Mouse (Mus musculus) cerebellum, adult 2 months (tissue): ENCODE measurements around the gene Ethe1. TPM values are rescaled to one million over a fixed set of nuclear protein-coding genes. Genes with fewer than 3 reads are reported as not detected.
A peak's percentile ranks its signal among the peaks of the same experiment; 100 is the strongest.

Experiments
- DNase-seq, 2 experiments: peaks; one replicate each; pipeline ENCODE4 v3.0.0; 2021
- H3K27ac ChIP-seq: fragments of 200-500 bp; 2 replicates; pipeline ENCODE4 v1.5.1; 2012; ENCODE audit warnings: low read length, control low read depth, inconsistent platforms; ENCODE audit not compliant: insufficient read depth
- H3K27me3 ChIP-seq: fragments of 200-500 bp; 2 replicates; pipeline ENCODE4 v1.6.1; 2012; ENCODE audit warnings: inconsistent platforms, mild to moderate bottlenecking, low read length, moderate library complexity; ENCODE audit not compliant: control insufficient read depth, insufficient read depth
- H3K4me1 ChIP-seq: fragments of 200-500 bp; 2 replicates; pipeline ENCODE4 v1.6.1; 2011; ENCODE audit warnings: low read length; ENCODE audit not compliant: control insufficient read depth, insufficient read depth
- H3K4me3 ChIP-seq: fragments of 200-500 bp; replicated peaks from 2 replicates; pipeline ENCODE3; 2011; ENCODE audit warnings: mild to moderate bottlenecking, low read depth, low read length, control low read depth; ENCODE audit not compliant: insufficient read depth
- CTCF ChIP-seq: fragments of 200-500 bp; IDR thresholded peaks from 2 replicates; pipeline ENCODE4 v1.5.1; 2011; ENCODE audit warnings: low read depth, mild to moderate bottlenecking, control low read depth, low read length, moderate library complexity, borderline replicate concordance; ENCODE audit not compliant: insufficient read depth
- POLR2A ChIP-seq: fragments of 200-500 bp; IDR thresholded peaks from 2 replicates; pipeline ENCODE4 v1.6.1; 2011; ENCODE audit warnings: low read length, control low read depth, borderline replicate concordance; ENCODE audit not compliant: insufficient read depth
- WGBS: fragments of 180-500 bp; shearing (Covaris S2); methylation state at CpG from one replicate; pipeline ENCODE4 v1.1.7; 2018; 5-methylcytosine and 5-hydroxymethylcytosine counted together
- polyA plus RNA-seq: library from polyadenylated mRNA; depleted of rRNA; stranded (reverse); fragments of >200 nt; gene quantifications from 2 replicates; pipeline ENCODE4 v1.2.3, GENCODE M21; 2012

The Ethe1 gene
- polyA plus RNA-seq, 1 experiment = 28.0 TPM

DNA sequence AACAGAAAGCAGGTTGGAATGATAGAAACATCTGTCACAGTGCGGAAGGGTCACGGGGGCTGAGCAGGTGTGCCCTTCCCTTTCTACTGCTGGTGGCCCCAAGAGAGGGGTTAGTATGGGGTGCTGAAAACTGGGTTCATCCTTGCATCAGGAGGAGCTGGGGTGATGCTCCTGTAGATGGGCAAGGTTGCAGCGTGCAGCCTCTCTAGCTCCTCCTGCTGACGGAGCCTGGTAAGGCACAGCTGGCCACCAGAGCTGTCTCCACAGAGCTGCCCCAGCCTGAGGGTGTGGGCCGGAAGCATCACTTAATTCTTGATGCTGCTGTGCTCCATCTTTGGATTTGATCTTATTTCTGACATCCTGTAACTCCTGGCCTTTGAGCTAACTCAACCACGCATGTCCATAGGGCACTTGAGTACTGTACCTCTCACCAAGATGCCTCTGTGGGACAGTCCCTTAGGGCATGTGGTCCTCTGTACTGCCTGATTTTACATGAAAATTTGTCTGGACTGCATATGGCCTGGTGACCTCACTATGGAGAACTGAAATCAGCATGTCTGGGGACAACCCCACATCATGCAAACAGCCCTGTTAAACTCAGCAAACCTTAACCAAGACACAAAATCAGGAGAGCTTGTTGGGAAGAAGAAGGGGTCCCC, 22.6 kb upstream of the Ethe1 start:
- Histone ChIP-seq H3K27me3 (no peaks in the 10 kb centered on the region), H3K4me3 (no peak overlapping the region), H3K4me1 (no peaks in the 10 kb centered on the region), H3K27ac (no peak overlapping the region)
- no peak for TF ChIP-seq POLR2A
- TF ChIP-seq CTCF = peak; percentile 98
- peak; percentile 65 to 80 for DNase-seq
- 53% methylated on average over 6 of the region's 6 CpGs for WGBS

DNA sequence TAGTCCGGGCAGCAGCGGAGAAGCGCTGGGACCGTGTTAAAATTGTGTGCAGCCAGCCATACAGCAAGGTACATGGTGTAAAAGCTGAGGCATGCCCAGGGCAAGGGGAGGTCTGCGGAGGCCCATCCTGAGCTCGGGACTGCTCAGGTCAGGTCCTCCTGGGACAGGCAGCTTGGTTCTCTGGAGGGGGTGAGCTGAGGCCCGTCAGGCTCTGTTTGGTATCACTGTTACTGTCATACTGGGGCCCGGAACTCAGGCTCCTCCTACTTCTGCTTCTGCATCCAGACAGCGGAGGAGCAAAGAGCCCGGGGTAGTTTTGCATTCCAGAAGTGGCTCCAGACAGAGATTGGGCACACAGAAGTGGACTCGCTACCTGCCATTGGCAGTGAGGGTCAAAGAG, 21.7 kb upstream of the Ethe1 start:
- 90% methylated on average over 11 of the region's 11 CpGs for WGBS
- no peak for TF ChIP-seq POLR2A
- no peak for TF ChIP-seq CTCF
- no peak overlapping the region for H3K27ac ChIP-seq
- DNase-seq = no peak
- H3K4me1 ChIP-seq = no peaks in the 10 kb centered on the region
- no peak overlapping the region for H3K4me3 ChIP-seq
- no peaks in the 10 kb centered on the region for H3K27me3 ChIP-seq

DNA sequence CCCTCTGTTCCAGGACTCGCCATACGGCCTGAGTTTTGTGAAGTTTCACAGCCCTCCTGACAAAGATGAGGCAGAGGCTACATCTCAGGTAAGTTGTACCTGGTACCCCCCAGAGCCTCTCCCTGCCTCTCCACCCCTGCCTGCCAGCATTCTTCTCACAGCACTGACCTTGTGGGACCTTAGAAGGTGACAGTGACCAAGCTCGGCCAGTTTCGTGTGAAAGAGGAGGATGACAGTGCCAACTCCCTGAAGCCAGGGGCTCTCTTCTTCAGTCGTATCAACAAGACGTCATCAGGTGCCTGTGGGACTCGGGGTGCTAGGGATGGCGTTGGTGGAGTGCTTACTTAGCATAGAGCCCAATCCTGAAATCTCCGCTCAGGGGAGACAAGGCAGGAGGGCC, 21.1 kb upstream of the Ethe1 start:
- Histone ChIP-seq H3K4me3 (no peak overlapping the region), H3K4me1 (no peaks in the 10 kb centered on the region), H3K27ac (no peak overlapping the region), H3K27me3 (no peaks in the 10 kb centered on the region)
- DNase-seq = no peak
- WGBS = 93% methylated on average over 9 of the region's 9 CpGs
- TF ChIP-seq POLR2A (no peak), CTCF (no peak)

DNA sequence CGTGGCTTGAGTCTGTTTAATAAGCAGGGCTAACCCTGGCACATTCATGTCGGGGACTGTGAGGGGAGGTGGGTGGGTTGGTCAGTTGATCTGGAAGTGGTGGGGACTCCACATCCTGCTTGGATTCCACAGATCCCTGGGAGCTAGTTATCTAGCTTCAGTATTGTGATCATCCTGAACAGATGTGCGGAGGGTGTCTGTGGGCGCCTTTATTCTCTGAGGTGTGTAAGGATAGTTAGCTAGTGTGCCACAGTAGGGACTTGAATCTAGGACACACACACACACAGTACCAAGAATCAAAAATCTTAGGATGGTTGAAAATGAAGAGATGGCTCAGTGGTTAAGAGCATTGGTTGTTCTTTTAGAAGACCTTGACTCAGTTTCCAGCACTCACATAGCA, 18.8 kb upstream of the Ethe1 start:
- Histone ChIP-seq H3K27me3 (no peaks in the 10 kb centered on the region), H3K4me1 (no peaks in the 10 kb centered on the region), H3K27ac (no peak overlapping the region), H3K4me3 (no peak overlapping the region)
- TF ChIP-seq CTCF = no peak
- TF ChIP-seq POLR2A = no peak
- no peak for DNase-seq
- 85% methylated on average over 4 of the region's 4 CpGs for WGBS

DNA sequence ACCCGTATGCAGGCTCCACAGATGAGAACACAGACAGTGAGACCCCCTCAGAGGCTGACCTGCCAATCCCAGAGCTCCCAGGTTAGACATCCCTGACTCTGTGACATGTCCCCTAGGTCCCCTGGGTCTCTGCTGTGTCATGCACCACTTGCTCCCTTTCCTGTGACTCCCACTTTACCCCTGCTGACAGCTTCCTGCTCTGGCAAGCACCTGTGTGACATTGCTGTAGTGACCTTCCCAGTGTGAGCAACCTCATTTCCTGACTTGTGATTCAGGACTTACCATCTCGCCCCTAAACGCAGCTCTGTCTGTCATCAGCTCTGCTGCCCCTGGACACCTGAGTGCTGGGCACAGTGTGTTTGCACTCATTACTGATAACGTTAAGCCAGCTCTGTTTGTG, 16.3 kb upstream of the Ethe1 start:
- H3K4me1 ChIP-seq = no peaks in the 10 kb centered on the region
- H3K27ac ChIP-seq = no peak overlapping the region
- no peaks in the 10 kb centered on the region for H3K27me3 ChIP-seq
- TF ChIP-seq CTCF (no peak), POLR2A (no peak)
- no peak for DNase-seq
- H3K4me3 ChIP-seq = no peak overlapping the region
- 80% methylated on average over 4 of the region's 4 CpGs for WGBS

DNA sequence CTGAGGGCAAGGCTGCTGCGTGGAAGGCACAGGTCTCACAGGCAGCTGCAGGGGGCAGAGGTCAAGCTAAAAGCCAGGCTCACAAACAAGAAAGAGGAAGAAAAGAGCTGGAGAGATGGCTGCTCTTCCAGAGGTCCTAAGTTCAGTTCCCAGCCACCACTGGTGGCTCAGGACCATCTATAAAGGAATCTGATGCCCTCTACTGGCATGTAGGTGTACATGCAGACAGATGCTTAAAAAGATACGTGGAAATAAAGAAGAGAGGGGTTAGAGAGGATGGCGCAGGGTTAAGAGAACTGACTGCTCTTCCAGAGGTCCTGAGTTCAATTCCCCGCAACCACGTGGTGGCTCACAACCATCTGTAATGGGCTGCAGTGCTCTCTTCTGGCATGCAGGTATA, 14.9 kb upstream of the Ethe1 start:
- Histone ChIP-seq H3K27ac (no peak overlapping the region), H3K27me3 (no peaks in the 10 kb centered on the region), H3K4me1 (no peaks in the 10 kb centered on the region), H3K4me3 (no peak overlapping the region)
- 59% methylated on average over 5 of the region's 5 CpGs for WGBS
- no peak for TF ChIP-seq POLR2A
- no peak for DNase-seq

DNA sequence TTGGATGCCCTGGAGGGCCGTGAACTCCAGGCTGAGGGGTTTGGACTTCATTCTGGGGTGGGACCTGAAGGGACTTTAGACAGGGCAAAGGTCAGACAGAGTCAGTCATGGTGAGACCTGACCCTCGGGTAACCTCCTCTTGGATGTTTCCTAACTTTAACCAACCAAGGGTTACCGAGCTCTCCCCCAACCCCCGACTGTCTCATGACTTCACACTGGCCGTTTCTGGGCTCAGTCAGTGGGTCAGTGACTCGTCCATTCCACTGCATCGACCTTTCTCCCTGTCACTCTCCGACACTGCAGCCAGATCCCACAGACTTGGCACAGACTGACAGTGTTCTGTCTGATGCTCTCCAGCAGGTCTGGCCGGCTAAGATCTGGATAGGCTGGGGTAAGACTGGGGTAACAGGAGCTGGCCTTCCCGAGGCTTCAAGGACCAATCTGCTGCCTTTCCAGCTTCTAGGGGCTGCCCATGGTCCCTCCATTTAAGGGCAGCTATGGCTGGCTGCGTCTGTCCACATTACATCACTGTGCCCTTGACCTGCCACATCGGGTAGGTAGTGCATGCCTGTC, 13.0 kb upstream of the Ethe1 start:
- Histone ChIP-seq H3K27me3 (no peaks in the 10 kb centered on the region), H3K4me3 (no peak overlapping the region), H3K27ac (no peak overlapping the region), H3K4me1 (no peaks in the 10 kb centered on the region)
- TF ChIP-seq POLR2A (no peak), CTCF (no peak)
- DNase-seq = no peak
- 42% methylated on average over 12 of the region's 12 CpGs for WGBS

DNA sequence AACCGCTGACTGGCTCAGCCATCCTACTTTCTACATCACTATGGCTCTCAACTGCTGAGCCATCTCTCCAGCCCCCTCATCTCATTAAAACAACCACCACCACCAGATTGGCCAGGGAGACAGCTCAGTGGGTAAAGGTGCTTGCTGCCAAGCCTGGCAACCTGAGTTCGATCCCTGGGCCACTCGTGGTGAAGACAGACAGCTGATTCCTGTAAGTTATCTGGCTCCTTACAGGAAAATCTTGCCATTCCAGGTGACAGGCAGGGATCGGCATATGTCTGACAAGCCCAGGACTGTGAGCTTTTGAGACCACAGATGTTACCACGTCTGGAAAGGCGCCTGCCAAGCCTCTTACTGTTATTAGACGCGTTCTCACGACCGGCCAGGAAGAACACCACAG, 9.5 kb upstream of the Ethe1 start:
- Histone ChIP-seq H3K4me1 (no peaks in the 10 kb centered on the region), H3K27ac (no peak overlapping the region), H3K27me3 (no peaks in the 10 kb centered on the region), H3K4me3 (no peak overlapping the region)
- no peak for TF ChIP-seq POLR2A
- no peak for TF ChIP-seq CTCF
- 76% methylated on average over 10 of the region's 10 CpGs for WGBS
- DNase-seq = no peak

DNA sequence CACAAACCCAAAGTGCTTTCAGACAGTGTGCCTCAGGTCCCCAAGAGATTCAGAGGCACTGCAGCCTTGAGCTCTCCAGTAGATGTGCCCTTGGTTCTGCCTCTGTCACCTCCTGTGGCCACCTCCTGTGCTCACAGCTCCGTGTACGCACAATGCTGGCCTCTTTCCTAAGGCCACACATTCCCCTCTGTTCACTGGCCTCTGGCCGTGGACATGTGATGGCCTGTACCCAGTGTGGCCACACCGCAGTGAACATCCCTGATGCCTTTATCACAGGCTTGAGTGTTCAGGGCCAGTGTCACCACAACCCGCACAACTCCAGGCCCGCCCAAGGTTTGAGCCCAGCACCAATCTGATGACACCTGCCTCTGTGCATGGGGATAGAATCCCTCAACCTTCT, 2.5 kb upstream of the Ethe1 start:
- H3K4me1 ChIP-seq = no peaks in the 10 kb centered on the region
- TF ChIP-seq POLR2A = no peak
- TF ChIP-seq CTCF = no peak
- no peak for DNase-seq
- 53% methylated on average over 6 of the region's 6 CpGs for WGBS
- no peak overlapping the region for H3K4me3 ChIP-seq
- no peaks in the 10 kb centered on the region for H3K27me3 ChIP-seq
- H3K27ac ChIP-seq = no peak overlapping the region
